Mouse (Mus musculus) midbrain, embryonic 12.5 days (tissue): ENCODE data around the gene Il27ra. TPM values are rescaled to one million over a fixed set of nuclear protein-coding genes. Genes with fewer than 3 reads are reported as not detected.
"Not testable (repeated sequence)": the region's sequence is repeated elsewhere in the genome, so short reads cannot be mapped to it uniquely, and the experiment has no call there.

ENCODE experiments used
- ATAC-seq: fragments of 200-750 bp; cut with Nextera tagmentation; 2 replicates; pipeline ENCODE4 v1.8.0; 2017; ENCODE audit warnings: low read depth, moderate TSS enrichment, moderate library complexity; ENCODE audit not compliant: low FRiP score
- H3K27ac ChIP-seq: fragments of 300-500 bp; sonication (generic); replicated peaks from 2 replicates; pipeline ENCODE4 v1.5.1; 2016; ENCODE audit warnings: mild to moderate bottlenecking
- H3K27me3 ChIP-seq: fragments of 300-500 bp; sonication (generic); 2 replicates; pipeline ENCODE4 v1.6.1; 2016; ENCODE audit warnings: mild to moderate bottlenecking
- H3K36me3 ChIP-seq: fragments of 300-500 bp; sonication (generic); 2 replicates; pipeline ENCODE4 v1.6.1; 2016
- H3K4me1 ChIP-seq: fragments of 300-500 bp; sonication (generic); 2 replicates; pipeline ENCODE4 v1.6.1; 2016
- H3K4me2 ChIP-seq: fragments of 300-500 bp; sonication (generic); replicated peaks from 2 replicates; pipeline ENCODE4 v1.6.1; 2016; ENCODE audit warnings: mild to moderate bottlenecking, moderate library complexity
- H3K4me3 ChIP-seq: fragments of 300-500 bp; sonication (generic); 2 replicates; pipeline ENCODE4 v1.5.1; 2016; ENCODE audit warnings: mild to moderate bottlenecking
- H3K9ac ChIP-seq: fragments of 300-500 bp; sonication (generic); replicated peaks from 2 replicates; pipeline ENCODE4 v1.6.1; 2016; ENCODE audit warnings: mild to moderate bottlenecking, moderate library complexity
- H3K9me3 ChIP-seq: fragments of 300-500 bp; sonication (generic); 2 replicates; pipeline ENCODE4 v1.6.1; 2016; ENCODE audit warnings: mild to moderate bottlenecking
- WGBS: fragments of 180-500 bp; shearing (Covaris S2); methylation state at CpG from one replicate; pipeline ENCODE4 v1.1.7; 2016; 5-methylcytosine and 5-hydroxymethylcytosine counted together
- polyA plus RNA-seq: library from polyadenylated mRNA; unstranded; fragments of >200 nt; fragmentation: Nextera tagmentation; extraction: Ambion mirVana; gene quantifications from 2 replicates; pipeline ENCODE4 v1.2.1, GENCODE M21; 2016

Il27ra gene
- polyA plus RNA-seq, 1 experiment from 2014 or later, result 0.52 TPM

DNA sequence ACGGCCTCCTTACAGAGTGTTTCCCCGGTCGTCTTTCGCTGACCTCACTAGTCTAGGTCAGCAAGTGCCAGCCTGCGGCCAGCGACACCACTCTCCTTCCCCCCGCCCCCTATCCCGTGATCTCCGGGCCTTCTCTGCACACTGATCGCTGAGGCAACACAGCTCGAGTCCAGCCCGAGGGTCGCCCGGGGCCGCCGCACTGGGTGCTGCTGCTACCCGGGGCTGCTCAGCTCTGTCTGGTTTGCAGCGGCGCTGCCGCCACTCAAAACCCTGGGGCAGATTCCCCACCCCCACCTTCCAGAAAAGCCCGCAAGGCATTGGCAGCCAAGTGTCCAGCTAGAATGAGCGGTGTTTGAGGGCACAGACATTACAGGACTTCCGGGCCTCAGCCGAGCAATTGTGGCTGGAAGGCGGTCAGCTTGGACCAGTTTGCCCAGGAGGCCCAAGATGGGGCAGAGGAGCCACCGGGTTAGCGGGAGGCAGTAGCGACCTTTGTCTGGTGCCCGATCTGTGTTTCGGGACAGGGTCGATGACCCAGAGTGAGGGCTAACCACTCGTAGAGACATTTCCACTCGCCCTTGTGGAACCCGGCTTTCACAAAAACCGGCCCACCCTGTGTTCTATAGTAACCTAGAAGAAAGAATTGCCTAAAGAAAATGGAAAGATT lies 29.8 kb downstream of the Il27ra start:
- 2% methylated on average over 35 of the region's 35 CpGs for WGBS

DNA sequence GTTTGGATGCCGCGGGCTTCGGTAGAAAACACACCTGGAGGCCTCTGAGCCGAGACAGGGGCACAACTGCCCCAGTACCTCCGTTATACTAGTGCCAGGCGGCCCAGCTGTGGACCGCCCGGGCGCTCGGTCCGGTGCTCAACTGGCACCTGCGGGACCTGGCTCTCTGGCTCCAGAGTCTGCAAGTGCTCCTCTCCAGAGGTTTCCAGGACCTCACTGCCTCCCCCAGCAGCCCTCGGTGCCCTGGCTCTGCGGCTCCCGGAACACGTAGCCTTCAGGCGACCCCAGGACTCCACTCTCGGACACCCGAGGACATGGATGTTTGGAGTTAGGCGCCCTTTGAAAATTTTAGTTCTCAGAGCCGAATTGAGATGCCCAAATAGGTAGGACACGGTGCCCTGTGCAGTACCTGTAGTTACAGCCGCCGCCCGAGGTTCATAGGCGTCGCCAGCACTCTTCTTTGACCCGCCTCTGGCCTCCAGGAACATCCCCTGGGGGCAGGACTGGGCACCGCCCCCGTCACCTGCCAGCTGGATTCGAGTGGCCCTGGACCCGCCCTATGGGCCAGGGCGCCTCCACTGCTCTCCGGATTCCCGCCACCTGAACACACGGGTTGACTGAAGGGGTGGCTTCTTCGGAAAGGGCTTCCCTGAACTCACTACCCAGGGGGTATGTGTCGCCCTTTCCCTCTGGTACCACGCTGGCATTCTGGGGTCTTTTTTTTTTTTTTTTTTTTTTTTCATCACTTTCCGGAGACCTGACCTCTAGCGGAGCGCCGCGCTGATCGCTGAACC lies 30.5 kb downstream of the Il27ra start, which contains the start of gene 2210011C24Rik:
Gene 2210011C24Rik (minus strand): TSS at position 467 of the 794 bp plus-strand sequence.
- peaks cover 27% of the 10 kb centered on the region for H3K4me1 ChIP-seq
- ATAC-seq, result no peak
- H3K27me3 ChIP-seq, result peaks cover 55% of the 10 kb centered on the region
- peak within 1 kb of the TSS; percentile 54 for H3K4me3 ChIP-seq
- 1% methylated on average over 45 of the region's 45 CpGs for WGBS
- H3K9ac ChIP-seq, result peak within 1 kb of the TSS; percentile 60
- peak within 1 kb of the TSS; percentile 97 for H3K4me2 ChIP-seq
- no peaks in the 10 kb centered on the region for H3K9me3 ChIP-seq
- no peaks in the 10 kb centered on the region for H3K36me3 ChIP-seq
- H3K27ac ChIP-seq, result no peak within 1 kb of the TSS

More for the DNA sequence above, 29.8 kb downstream of the Il27ra start:
- Histone ChIP-seq H3K27me3 (peaks cover 60% of the 10 kb centered on the region), H3K4me1 (peaks cover 27% of the 10 kb centered on the region), H3K4me3 (peak overlapping the region; percentile 54), H3K4me2 (peak overlapping the region; percentile 97), H3K27ac (no peak overlapping the region), H3K9ac (peak overlapping the region; percentile 49; the same call in 1 of the 2 replicates), H3K9me3 (no peaks in the 10 kb centered on the region), H3K36me3 (no peaks in the 10 kb centered on the region)
- ATAC-seq, result no peak

DNA sequence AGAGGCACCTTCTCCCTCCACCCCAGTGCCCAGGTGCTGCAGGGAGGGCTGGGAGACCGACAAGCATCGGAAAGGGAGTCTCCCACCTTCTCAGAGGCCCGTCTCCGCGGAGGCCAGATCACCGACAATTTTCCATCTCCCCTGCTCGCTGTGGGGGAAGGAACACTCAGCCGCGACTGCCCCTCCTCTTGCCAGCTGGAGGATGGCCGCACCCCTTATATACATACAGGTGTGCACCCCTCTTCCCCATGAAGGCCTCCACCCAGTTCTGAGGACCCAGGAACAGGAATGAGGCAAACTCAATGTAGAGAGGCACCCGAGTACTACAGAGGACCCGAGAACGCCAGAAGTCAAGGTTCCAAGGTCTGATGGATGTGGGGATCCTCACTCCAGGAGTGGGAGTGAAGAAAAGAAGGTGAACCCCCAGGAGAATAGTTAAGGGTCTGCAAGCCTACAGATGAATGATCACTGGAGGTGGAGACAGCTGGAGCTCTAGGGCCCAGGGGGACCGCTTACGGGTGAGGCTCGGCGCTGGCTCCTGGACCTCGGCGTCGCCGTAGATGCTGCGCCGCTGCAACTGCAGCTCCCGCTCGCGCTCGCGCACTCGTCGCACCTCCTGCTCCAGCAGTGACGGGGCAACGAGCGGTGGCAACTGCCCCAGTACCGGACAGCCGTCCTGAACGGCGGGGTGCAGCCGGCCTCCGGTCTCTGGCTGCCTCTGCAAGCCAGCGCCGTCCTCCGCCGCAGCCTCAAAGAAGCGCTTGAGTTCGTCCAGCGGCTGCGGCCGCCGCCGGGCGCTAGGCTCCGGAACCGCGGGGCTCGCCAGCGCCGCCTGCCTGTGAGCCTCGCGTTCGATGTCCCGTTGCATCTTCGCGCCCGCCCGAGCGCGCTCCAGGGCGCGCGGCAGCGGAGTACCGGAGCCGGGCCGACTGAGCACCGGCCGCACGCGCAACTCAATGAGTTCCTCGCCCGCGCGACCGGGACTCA lies 31.5 kb downstream of the Il27ra start:
- Histone ChIP-seq H3K9me3 (no peaks in the 10 kb centered on the region), H3K4me2 (peak overlapping the region; percentile 97), H3K9ac (peak overlapping the region; percentile 60), H3K27ac (no peak overlapping the region), H3K36me3 (no peaks in the 10 kb centered on the region), H3K27me3 (peaks cover 55% of the 10 kb centered on the region), H3K4me1 (peaks cover 27% of the 10 kb centered on the region), H3K4me3 (peak overlapping the region; percentile 54)
- ATAC-seq, result peak; percentile 54
- 2% methylated on average over 82 of the region's 83 CpGs for WGBS

DNA sequence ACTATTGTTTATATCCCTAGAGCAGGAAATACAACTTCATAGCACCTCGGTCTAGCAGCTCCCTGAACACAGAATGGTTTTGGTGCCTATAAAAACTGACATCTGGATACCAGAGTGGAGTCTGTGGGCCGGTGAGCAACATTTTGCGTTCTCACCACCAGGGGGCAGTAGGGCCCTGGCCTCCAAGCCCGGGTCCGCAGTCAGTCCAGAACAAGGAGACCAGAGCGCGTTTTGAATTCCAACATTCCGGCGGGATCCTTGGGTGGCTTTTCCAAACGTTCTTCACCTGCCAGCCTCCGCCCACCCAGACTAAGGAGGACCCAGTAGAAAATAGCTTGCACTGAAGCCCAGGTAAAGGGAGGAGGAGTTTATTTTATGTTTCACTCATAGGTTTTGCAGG lies 32.5 kb downstream of the Il27ra start:
- Histone ChIP-seq H3K36me3 (no peaks in the 10 kb centered on the region), H3K4me1 (peaks cover 30% of the 10 kb centered on the region), H3K27ac (no peak overlapping the region), H3K4me3 (no peak overlapping the region), H3K9ac (no peak overlapping the region), H3K4me2 (no peak overlapping the region), H3K27me3 (peaks cover 49% of the 10 kb centered on the region), H3K9me3 (no peaks in the 10 kb centered on the region)
- 2% methylated on average over 11 of the region's 11 CpGs for WGBS
- ATAC-seq, result no peak

GRCm38 (mm10) chr8:84008362-84008761 lies 34.0 kb downstream of the Il27ra start:
- Histone ChIP-seq H3K4me1 (peaks cover 40% of the 10 kb centered on the region), H3K9me3 (no peaks in the 10 kb centered on the region), H3K36me3 (no peaks in the 10 kb centered on the region), H3K4me2 (no peak overlapping the region), H3K27ac (no peak overlapping the region), H3K4me3 (no peak overlapping the region), H3K9ac (no peak overlapping the region), H3K27me3 (peaks cover 40% of the 10 kb centered on the region)
- no peak for ATAC-seq
- WGBS, result 23% methylated on average over 7 of the region's 7 CpGs

- ATAC-seq, H3K9ac ChIP-seq, H3K36me3 ChIP-seq, H3K27ac ChIP-seq, H3K4me2 ChIP-seq, H3K9me3 ChIP-seq, H3K4me3 ChIP-seq: not testable (repeated sequence)
- Histone ChIP-seq H3K4me1 (peaks cover 35% of the 10 kb centered on the region), H3K27me3 (peaks cover 40% of the 10 kb centered on the region)
- 94% methylated on average over 7 of the region's 7 CpGs for WGBS
These were observed 36.9 kb downstream of the Il27ra start for GRCm38 (mm10) chr8:84005502-84005901.

DNA sequence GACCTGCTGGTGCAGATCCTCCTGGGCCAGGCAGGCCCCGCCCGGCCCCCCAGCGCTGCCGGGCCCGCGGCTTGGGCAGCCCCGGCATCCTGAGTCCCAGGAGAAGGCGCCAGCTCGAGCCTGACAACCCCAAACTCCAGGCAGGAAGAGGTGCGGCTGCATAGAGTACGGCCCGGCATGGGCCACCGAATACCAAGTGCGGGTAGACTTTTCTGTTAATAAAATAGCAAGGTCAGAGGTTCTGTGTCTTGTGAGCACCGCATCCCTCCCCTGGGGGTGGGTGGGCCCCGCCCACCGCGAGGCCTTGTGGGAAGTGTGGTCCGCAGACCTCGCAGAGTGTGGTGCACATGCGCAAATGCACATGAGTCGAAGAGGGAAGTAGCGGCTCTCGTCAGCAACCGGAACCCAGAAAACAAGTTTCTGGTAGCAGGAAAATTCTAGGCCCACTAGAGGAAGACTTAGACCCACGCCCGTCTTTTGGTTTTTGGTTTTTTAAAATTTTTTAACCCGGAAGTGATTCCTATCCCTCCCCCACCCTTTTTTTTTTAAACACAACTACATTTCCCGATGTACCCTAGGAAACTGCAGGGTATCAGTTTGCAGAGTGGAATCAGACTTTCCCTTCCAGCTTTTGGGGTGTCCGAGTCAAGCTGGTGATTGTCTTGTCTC lies 37.7 kb downstream of the Il27ra start:
- WGBS, result under 1% methylated on average over 30 of the region's 30 CpGs
- H3K36me3 ChIP-seq, result peaks cover 5% of the 10 kb centered on the region
- H3K4me1 ChIP-seq, result peaks cover 32% of the 10 kb centered on the region
- H3K4me3 ChIP-seq, result peak overlapping the region; percentile 56
- peak; percentile 83 for ATAC-seq
- H3K9me3 ChIP-seq, result no peaks in the 10 kb centered on the region
- peak overlapping the region; percentile 67 for H3K27ac ChIP-seq
- H3K9ac ChIP-seq, result peak overlapping the region; percentile 55
- peak overlapping the region; percentile 69 for H3K4me2 ChIP-seq
- peaks cover 41% of the 10 kb centered on the region for H3K27me3 ChIP-seq

GRCm38 (mm10) chr8:84003612-84004246 lies 38.7 kb downstream of the Il27ra start:
- ATAC-seq, result no peak
- Histone ChIP-seq H3K4me3 (peak overlapping the region; percentile 56), H3K27me3 (peaks cover 46% of the 10 kb centered on the region), H3K36me3 (peaks cover 10% of the 10 kb centered on the region), H3K9ac (peak overlapping the region; percentile 55), H3K27ac (no peak overlapping the region), H3K4me2 (peak overlapping the region; percentile 69), H3K4me1 (peaks cover 41% of the 10 kb centered on the region), H3K9me3 (no peaks in the 10 kb centered on the region)
- 74% methylated on average over 6 of the region's 6 CpGs for WGBS

GRCm38 (mm10) chr8:84002957-84003611 lies 39.3 kb downstream of the Il27ra start:
- WGBS, result 57% methylated on average over 12 of the region's 12 CpGs
- no peaks in the 10 kb centered on the region for H3K9me3 ChIP-seq
- H3K4me1 ChIP-seq, result peaks cover 46% of the 10 kb centered on the region
- peaks cover 10% of the 10 kb centered on the region for H3K36me3 ChIP-seq
- peaks cover 46% of the 10 kb centered on the region for H3K27me3 ChIP-seq
- no peak overlapping the region for H3K4me3 ChIP-seq
- 0 out of 2 replicates have a peak overlapping the region, but pooled peaks have one; percentile 5 for H3K4me2 ChIP-seq
- H3K9ac ChIP-seq, result no peak overlapping the region
- H3K27ac ChIP-seq, result no peak overlapping the region
- ATAC-seq, result no peak

GRCm38 (mm10) chr8:84001281-84002000 lies 40.9 kb downstream of the Il27ra start, which contains the start of gene 1700067K01Rik:
1700067K01Rik (plus strand) TSS chr8:84001502.
- Histone ChIP-seq H3K9ac (0 out of 2 replicates have a peak within 1 kb of the TSS, but pooled peaks have one; percentile 28), H3K4me2 (peak within 1 kb of the TSS; percentile 35), H3K27me3 (peaks cover 46% of the 10 kb centered on the region), H3K4me1 (peaks cover 46% of the 10 kb centered on the region), H3K36me3 (peaks cover 10% of the 10 kb centered on the region), H3K4me3 (peak within 1 kb of the TSS; percentile 14), H3K9me3 (no peaks in the 10 kb centered on the region), H3K27ac (no peak within 1 kb of the TSS)
- ATAC-seq, result no peak
- WGBS, result 18% methylated on average over 55 of the region's 61 CpGs
